Mouse (Mus musculus): ENCODE data around the gene Ptprj. TPM values are rescaled to one million over a fixed set of nuclear protein-coding genes. Genes with fewer than 3 reads are reported as not detected.

The Ptprj gene
- polyA plus RNA-seq (2014; fragmentation: Illumina TruSeq; extraction: RNeasy Lipid Tissue Mini Kit (QIAGEN cat#74804); ENCODE audit: low read depth, low replicate concordance) = 18.4 TPM

DNA sequence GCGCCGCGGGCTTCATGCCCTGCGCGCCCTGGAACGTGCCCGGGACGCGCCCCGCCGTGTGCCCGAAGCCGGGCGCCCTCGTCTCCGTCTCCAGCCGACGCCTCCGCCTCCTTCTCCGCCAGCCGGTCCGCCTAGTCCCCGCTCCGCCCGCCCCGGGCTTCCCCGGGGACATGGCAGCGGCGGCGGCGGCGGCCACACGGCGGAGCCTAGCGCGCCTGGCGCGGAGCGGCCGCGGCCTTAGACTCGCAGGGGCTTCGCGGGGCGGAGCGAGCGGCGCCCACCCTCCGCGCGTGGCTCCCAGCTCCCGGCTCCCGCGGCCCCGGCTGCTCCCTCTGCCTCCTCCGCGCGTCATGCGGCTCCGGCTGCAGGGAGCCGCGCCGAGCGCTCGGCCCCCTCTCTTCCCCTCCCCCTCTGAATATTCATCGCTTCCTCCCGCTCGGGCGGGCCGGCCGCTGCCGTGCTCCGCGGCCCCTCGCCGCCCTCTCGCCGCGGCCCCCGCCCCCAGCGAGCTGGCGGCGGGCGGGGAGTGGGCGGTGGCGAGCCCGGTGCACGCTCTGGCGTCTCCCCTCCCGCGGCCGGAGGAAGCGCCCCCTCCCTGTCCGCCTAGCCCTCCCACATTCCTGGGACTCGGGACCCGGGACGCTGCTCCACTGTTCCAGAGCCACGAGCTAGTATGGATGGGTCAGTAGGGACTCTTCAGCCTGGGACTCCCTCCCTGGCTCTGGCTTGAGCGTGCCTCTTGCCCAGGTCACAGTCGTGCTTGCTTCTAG, at the start of gene Ptprj:
TSS of gene Ptprj (minus strand) at position 412 of the 770 bp plus-strand sequence.

DNA sequence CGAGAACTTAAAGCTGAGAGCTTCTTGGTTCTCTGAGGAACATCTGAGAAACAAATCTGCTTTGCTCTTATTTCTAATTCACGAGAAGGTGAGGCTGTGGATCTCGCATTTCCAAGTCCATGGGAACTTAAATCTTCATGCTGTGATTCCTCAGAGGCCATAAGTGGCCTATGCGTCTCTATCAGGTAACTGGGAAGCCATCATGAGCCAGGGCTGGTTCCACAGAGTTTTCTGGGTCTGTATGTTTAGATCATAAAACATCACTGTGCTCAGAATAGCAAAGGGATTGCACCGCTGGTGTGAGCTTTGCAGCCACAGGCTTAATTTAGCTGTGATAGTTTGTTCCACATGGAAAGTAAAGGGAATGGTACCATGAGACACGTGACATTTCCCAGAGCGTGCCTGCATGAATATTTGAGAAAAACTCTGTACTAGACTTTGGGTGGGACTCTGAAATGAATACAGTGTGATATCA, 181.8 kb downstream of the Ptprj start, which contains the start of gene Olfr1274-ps:
TSS of gene Olfr1274-ps (plus strand) at position 51 of the 475 bp plus-strand sequence.

Other genes starting within 250 kb of the Ptprj start
- not detected for gene Olfr1274-ps, start 182.0 kb downstream of the Ptprj start, polyA plus RNA-seq (2014; fragmentation: Illumina TruSeq; extraction: RNeasy Lipid Tissue Mini Kit (QIAGEN cat#74804); ENCODE audit: low read depth, low replicate concordance)
- 7.4 TPM for gene Nup160, start 96.6 kb upstream of the Ptprj start, polyA plus RNA-seq (2014; fragmentation: Illumina TruSeq; extraction: RNeasy Lipid Tissue Mini Kit (QIAGEN cat#74804); ENCODE audit: low read depth, low replicate concordance)
- gene Fnbp4, start 164.7 kb upstream of the Ptprj start, polyA plus RNA-seq (2014; fragmentation: Illumina TruSeq; extraction: RNeasy Lipid Tissue Mini Kit (QIAGEN cat#74804); ENCODE audit: low read depth, low replicate concordance) = 36.5 TPM
- 0.26 TPM for gene Agbl2, start 202.1 kb upstream of the Ptprj start, polyA plus RNA-seq (2014; fragmentation: Illumina TruSeq; extraction: RNeasy Lipid Tissue Mini Kit (QIAGEN cat#74804); ENCODE audit: low read depth, low replicate concordance)

All from liver, adult 10 weeks (tissue).